Mouse (Mus musculus): ENCODE data around the gene Cdk15.

- no peak for TF ChIP-seq CTCF (IDR thresholded peaks at IDR 0.05; ENCODE audit: low read depth)
- peak; percentile 34; the same call in 1 of the 2 replicates for TF ChIP-seq EP300 (IDR thresholded peaks at IDR 0.05; ENCODE audit: low read depth)
Measured at GRCm38 (mm10) chr1:59355440-59355839, 98.7 kb downstream of the Cdk15 start.
